Mouse (Mus musculus): ENCODE measurements around the gene Sorcs3.

DNA sequence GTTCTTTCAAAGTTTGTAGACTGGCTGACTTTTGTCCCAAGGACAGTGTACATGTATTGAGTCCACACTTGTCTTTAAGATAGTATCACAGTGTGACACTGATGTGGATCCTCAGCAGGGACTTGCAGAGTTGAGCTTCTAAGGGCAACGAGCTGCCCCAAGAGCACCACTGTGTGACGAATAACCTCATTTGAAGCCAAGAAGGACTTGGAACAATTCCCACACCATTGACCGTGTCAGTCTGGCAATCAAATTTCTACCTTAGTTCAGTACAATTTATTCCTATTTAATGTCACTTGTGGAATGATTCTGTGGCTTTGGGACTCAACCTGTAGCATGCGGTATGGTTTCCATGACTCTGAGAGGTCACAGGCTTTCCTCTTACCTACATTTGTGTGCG lies 255.3 kb downstream of the Sorcs3 start:
- TF ChIP-seq EP300 (IDR thresholded peaks at IDR 0.05; ENCODE audit: low read depth) (no peak), CTCF (IDR thresholded peaks at IDR 0.05; ENCODE audit: low read depth) (no peak)
